1 mouse cellular context compared by ENCODE assay signal in the genomic region with DNA sequence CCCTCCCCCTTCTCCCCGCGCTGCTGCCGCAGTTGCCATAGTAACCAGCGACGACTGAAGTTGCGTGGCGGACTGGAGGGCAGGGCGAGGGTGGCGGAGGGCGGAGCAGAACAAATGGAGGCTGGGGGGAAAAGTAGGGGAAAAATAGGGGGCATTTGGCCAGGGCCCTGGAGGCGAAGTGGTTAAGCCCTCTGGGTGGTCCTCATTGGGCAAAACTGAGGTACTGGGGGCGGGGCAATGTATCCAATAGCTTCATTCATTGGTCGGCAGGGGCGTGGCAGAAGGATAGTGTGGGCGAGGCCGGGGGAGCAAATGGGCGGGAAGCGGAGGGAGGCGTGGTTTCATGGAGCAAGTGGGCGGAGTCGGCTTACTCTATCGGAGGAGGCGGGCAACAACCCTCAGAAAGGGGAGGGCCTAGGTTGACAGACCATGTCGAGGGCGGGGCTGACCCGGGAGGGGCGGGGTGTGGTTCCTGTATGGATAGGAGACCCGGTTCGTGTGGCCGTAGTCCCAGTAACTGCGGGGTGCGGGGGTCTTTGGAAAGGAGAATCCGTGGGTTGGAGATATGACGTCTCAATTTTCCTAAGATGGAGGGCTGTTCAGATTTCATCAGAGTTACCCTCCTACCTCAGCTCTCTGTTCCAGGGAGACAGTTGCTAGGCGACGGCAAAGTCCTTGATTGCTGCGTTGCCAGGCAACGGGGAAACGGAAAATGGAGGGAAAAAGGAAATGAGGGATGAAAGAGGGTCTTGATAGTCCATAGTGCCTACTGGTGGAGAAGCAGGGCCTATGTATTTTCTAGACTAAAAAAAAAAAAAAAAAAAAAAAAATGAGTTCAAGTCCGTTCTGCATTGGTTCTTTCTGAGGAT.
TF ChIP-seq lines count a peak whose summit lies in the region.

No protein-coding gene starts in this region.

TF ChIP-seq in ES-E14, 5 proteins besides CTCF, POLR2A, EP300 and RAD21:
- no peak for TF ChIP-seq HCFC1 (IDR thresholded peaks at IDR 0.05; ENCODE audit: borderline replicate concordance, insufficient read depth, low read length)
- TF ChIP-seq MAFK (IDR thresholded peaks at IDR 0.05; ENCODE audit: insufficient read depth, low read depth, low read length) = no peak
- TF ChIP-seq ZNF384 (IDR thresholded peaks at IDR 0.05; ENCODE audit: low read depth, low read length) = no peak; the same call in none of the 2 replicates
- TF ChIP-seq CHD2 (IDR thresholded peaks at IDR 0.05; ENCODE audit: low read depth, low read length) = no peak
- no peak for TF ChIP-seq ZC3H11A (IDR thresholded peaks at IDR 0.05; ENCODE audit: borderline replicate concordance, low read depth, low read length)
